Mouse (Mus musculus): Measurements from ENCODE around the gene Slc16a10. TPM values are rescaled to one million over a fixed set of nuclear protein-coding genes. Genes with fewer than 3 reads are reported as not detected.

The Slc16a10 gene
- polyA plus RNA-seq, 1 experiment from 2014 or later, result 26.6 TPM

GRCm38 (mm10) chr10:40177323-40177962 lies 35.4 kb upstream of the Slc16a10 start:
- ATAC-seq (replicated peaks; ENCODE audit: low FRiP score, low TSS enrichment, low read depth) (0 out of 2 replicates have a peak, but pooled peaks have one; percentile 43), DNase-seq (ENCODE audit: low spot score) (peak; percentile 54)
- H3K9me3 ChIP-seq (ENCODE audit: control insufficient read depth, low read length), result no peaks in the 10 kb centered on the region
- WGBS, result 31% methylated on average over 6 of the region's 6 CpGs
- H3K4me2 ChIP-seq (ENCODE audit: low read length), result no peak overlapping the region
- H3K27me3 ChIP-seq (replicated peaks; ENCODE audit: control insufficient read depth, insufficient read depth, low read length), result no peaks in the 10 kb centered on the region
- H3K4me1 ChIP-seq (replicated peaks; ENCODE audit: control insufficient read depth, insufficient read depth, low read length), result no peaks in the 10 kb centered on the region
- H3K4me3 ChIP-seq (ENCODE audit: low read depth, low read length), result no peak overlapping the region
- no peaks in the 10 kb centered on the region for H3K36me3 ChIP-seq (ENCODE audit: control insufficient read depth, insufficient read depth, low read length)
- H3K27ac ChIP-seq (ENCODE audit: low read depth), result no peak overlapping the region
- H3K9ac ChIP-seq (ENCODE audit: low read length), result no peak overlapping the region

- DNase-seq (ENCODE audit: low spot score) (no peak), ATAC-seq (replicated peaks; ENCODE audit: low FRiP score, low TSS enrichment, low read depth) (no peak)
- H3K4me2 ChIP-seq (ENCODE audit: low read length), result no peak overlapping the region
- 92% methylated on average over 6 of the region's 6 CpGs for WGBS
- H3K9me3 ChIP-seq (ENCODE audit: control insufficient read depth, low read length), result no peaks in the 10 kb centered on the region
- no peak overlapping the region for H3K4me3 ChIP-seq (ENCODE audit: low read depth, low read length)
- H3K9ac ChIP-seq (ENCODE audit: low read length), result no peak overlapping the region
- no peak overlapping the region for H3K27ac ChIP-seq (ENCODE audit: low read depth)
- no peaks in the 10 kb centered on the region for H3K36me3 ChIP-seq (ENCODE audit: control insufficient read depth, insufficient read depth, low read length)
- no peaks in the 10 kb centered on the region for H3K27me3 ChIP-seq (replicated peaks; ENCODE audit: control insufficient read depth, insufficient read depth, low read length)
- H3K4me1 ChIP-seq (replicated peaks; ENCODE audit: control insufficient read depth, insufficient read depth, low read length), result no peaks in the 10 kb centered on the region
Observed at GRCm38 (mm10) chr10:40172136-40172535, 30.1 kb upstream of the Slc16a10 start.

GRCm38 (mm10) chr10:40171211-40171610 lies 29.2 kb upstream of the Slc16a10 start:
- WGBS, result 69% methylated on average over 7 of the region's 8 CpGs
- H3K4me3 ChIP-seq (ENCODE audit: low read depth, low read length), result no peak overlapping the region

GRCm38 (mm10) chr10:40170141-40170558 lies 28.1 kb upstream of the Slc16a10 start:
- H3K36me3 ChIP-seq (ENCODE audit: control insufficient read depth, insufficient read depth, low read length), result no peaks in the 10 kb centered on the region
- H3K4me2 ChIP-seq (ENCODE audit: low read length), result no peak overlapping the region
- no peak overlapping the region for H3K4me3 ChIP-seq (ENCODE audit: low read depth, low read length)
- H3K4me1 ChIP-seq (replicated peaks; ENCODE audit: control insufficient read depth, insufficient read depth, low read length), result no peaks in the 10 kb centered on the region
- H3K9me3 ChIP-seq (ENCODE audit: control insufficient read depth, low read length), result no peaks in the 10 kb centered on the region
- DNase-seq (ENCODE audit: low spot score) (no peak), ATAC-seq (replicated peaks; ENCODE audit: low FRiP score, low TSS enrichment, low read depth) (no peak)
- no peak overlapping the region for H3K9ac ChIP-seq (ENCODE audit: low read length)
- no peaks in the 10 kb centered on the region for H3K27me3 ChIP-seq (replicated peaks; ENCODE audit: control insufficient read depth, insufficient read depth, low read length)
- no peak overlapping the region for H3K27ac ChIP-seq (ENCODE audit: low read depth)
- WGBS, result 90% methylated on average over 4 of the region's 4 CpGs

More at GRCm38 (mm10) chr10:40171211-40171610, 29.2 kb upstream of the Slc16a10 start:
- H3K27ac ChIP-seq (ENCODE audit: low read depth), result no peak overlapping the region
- no peaks in the 10 kb centered on the region for H3K4me1 ChIP-seq (replicated peaks; ENCODE audit: control insufficient read depth, insufficient read depth, low read length)
- H3K9me3 ChIP-seq (ENCODE audit: control insufficient read depth, low read length), result no peaks in the 10 kb centered on the region
- no peak overlapping the region for H3K4me2 ChIP-seq (ENCODE audit: low read length)
- H3K9ac ChIP-seq (ENCODE audit: low read length), result no peak overlapping the region
- DNase-seq (ENCODE audit: low spot score) (no peak), ATAC-seq (replicated peaks; ENCODE audit: low FRiP score, low TSS enrichment, low read depth) (no peak)
- H3K36me3 ChIP-seq (ENCODE audit: control insufficient read depth, insufficient read depth, low read length), result no peaks in the 10 kb centered on the region
- H3K27me3 ChIP-seq (replicated peaks; ENCODE audit: control insufficient read depth, insufficient read depth, low read length), result no peaks in the 10 kb centered on the region

GRCm38 (mm10) chr10:40169566-40169965 lies 27.5 kb upstream of the Slc16a10 start:
- DNase-seq (ENCODE audit: low spot score) (no peak), ATAC-seq (replicated peaks; ENCODE audit: low FRiP score, low TSS enrichment, low read depth) (no peak)
- Histone ChIP-seq H3K9ac (ENCODE audit: low read length) (no peak overlapping the region), H3K4me2 (ENCODE audit: low read length) (no peak overlapping the region), H3K4me1 (replicated peaks; ENCODE audit: control insufficient read depth, insufficient read depth, low read length) (no peaks in the 10 kb centered on the region), H3K27me3 (replicated peaks; ENCODE audit: control insufficient read depth, insufficient read depth, low read length) (no peaks in the 10 kb centered on the region), H3K9me3 (ENCODE audit: control insufficient read depth, low read length) (no peaks in the 10 kb centered on the region), H3K36me3 (ENCODE audit: control insufficient read depth, insufficient read depth, low read length) (no peaks in the 10 kb centered on the region), H3K4me3 (ENCODE audit: low read depth, low read length) (no peak overlapping the region), H3K27ac (ENCODE audit: low read depth) (no peak overlapping the region)
- WGBS, result 86% methylated on average over 10 of the region's 10 CpGs

GRCm38 (mm10) chr10:40169088-40169487 lies 27.0 kb upstream of the Slc16a10 start:
- H3K36me3 ChIP-seq (ENCODE audit: control insufficient read depth, insufficient read depth, low read length), result no peaks in the 10 kb centered on the region
- no peak for ATAC-seq (replicated peaks; ENCODE audit: low FRiP score, low TSS enrichment, low read depth)
- H3K27me3 ChIP-seq (replicated peaks; ENCODE audit: control insufficient read depth, insufficient read depth, low read length), result no peaks in the 10 kb centered on the region
- H3K27ac ChIP-seq (ENCODE audit: low read depth), result no peak overlapping the region
- no peak overlapping the region for H3K4me3 ChIP-seq (ENCODE audit: low read depth, low read length)
- H3K9ac ChIP-seq (ENCODE audit: low read length), result no peak overlapping the region
- whole genome bisulfite sequencing, result 71% methylated on average over 7 of the region's 7 CpGs
- no peaks in the 10 kb centered on the region for H3K9me3 ChIP-seq (ENCODE audit: control insufficient read depth, low read length)
- H3K4me2 ChIP-seq (ENCODE audit: low read length), result no peak overlapping the region
- DNase-seq (ENCODE audit: low spot score), result no peak
- no peaks in the 10 kb centered on the region for H3K4me1 ChIP-seq (replicated peaks; ENCODE audit: control insufficient read depth, insufficient read depth, low read length)

GRCm38 (mm10) chr10:40164421-40165386 lies 22.6 kb upstream of the Slc16a10 start:
- no peaks in the 10 kb centered on the region for H3K27me3 ChIP-seq (replicated peaks; ENCODE audit: control insufficient read depth, insufficient read depth, low read length)
- no peak for ATAC-seq (replicated peaks; ENCODE audit: low FRiP score, low TSS enrichment, low read depth)
- H3K36me3 ChIP-seq (ENCODE audit: control insufficient read depth, insufficient read depth, low read length), result no peaks in the 10 kb centered on the region
- no peak overlapping the region for H3K9ac ChIP-seq (ENCODE audit: low read length)
- DNase-seq (ENCODE audit: low spot score), result no peak
- no peaks in the 10 kb centered on the region for H3K4me1 ChIP-seq (replicated peaks; ENCODE audit: control insufficient read depth, insufficient read depth, low read length)
- 80% methylated on average over 27 of the region's 27 CpGs for WGBS
- no peak overlapping the region for H3K4me3 ChIP-seq (ENCODE audit: low read depth, low read length)
- H3K4me2 ChIP-seq (ENCODE audit: low read length), result no peak overlapping the region
- no peak overlapping the region for H3K27ac ChIP-seq (ENCODE audit: low read depth)
- no peaks in the 10 kb centered on the region for H3K9me3 ChIP-seq (ENCODE audit: control insufficient read depth, low read length)

GRCm38 (mm10) chr10:40163914-40164313 lies 21.9 kb upstream of the Slc16a10 start:
- ATAC-seq (replicated peaks; ENCODE audit: low FRiP score, low TSS enrichment, low read depth) (no peak), DNase-seq (ENCODE audit: low spot score) (peak; percentile 38)
- Histone ChIP-seq H3K4me2 (ENCODE audit: low read length) (no peak overlapping the region), H3K27me3 (replicated peaks; ENCODE audit: control insufficient read depth, insufficient read depth, low read length) (no peaks in the 10 kb centered on the region), H3K9me3 (ENCODE audit: control insufficient read depth, low read length) (no peaks in the 10 kb centered on the region), H3K27ac (ENCODE audit: low read depth) (no peak overlapping the region), H3K36me3 (ENCODE audit: control insufficient read depth, insufficient read depth, low read length) (no peaks in the 10 kb centered on the region), H3K4me1 (replicated peaks; ENCODE audit: control insufficient read depth, insufficient read depth, low read length) (no peaks in the 10 kb centered on the region), H3K4me3 (ENCODE audit: low read depth, low read length) (no peak overlapping the region), H3K9ac (ENCODE audit: low read length) (no peak overlapping the region)
- 71% methylated on average over 13 of the region's 13 CpGs for WGBS
